Mouse (Mus musculus) urinary bladder, adult 2 months (tissue): ENCODE results near the gene Prr36. TPM values are rescaled to one million over a fixed set of nuclear protein-coding genes. Genes with fewer than 3 reads are reported as not detected.

Experiments
- DNase-seq: peaks from one replicate; pipeline ENCODE4 v3.0.0; 2022; ENCODE audit warnings: low spot score
- polyA plus RNA-seq: library from polyadenylated mRNA; depleted of rRNA; stranded (reverse); fragments of >200 nt; gene quantifications from 2 replicates; pipeline ENCODE4 v1.2.3, GENCODE M21; 2012

Gene Prr36
- polyA plus RNA-seq, 1 experiment, result 0.72 TPM

- no peak for DNase-seq
Observed at GRCm38 (mm10) chr8:4239193-4239890, 22.1 kb upstream of the Prr36 start.

GRCm38 (mm10) chr8:4238434-4239192 is 21.4 kb upstream of the Prr36 start, which contains the start of the genes Map2k7 and Gm49320:
Map2k7 (plus strand) TSS chr8:4238740.
Gm49320 (plus strand) TSS chr8:4238865.
- DNase-seq, result peak; percentile 100

- no peak for DNase-seq
Observed at GRCm38 (mm10) chr8:4237814-4238433, 20.7 kb upstream of the Prr36 start.

- no peak for DNase-seq
Observed at GRCm38 (mm10) chr8:4230612-4231351, 13.5 kb upstream of the Prr36 start.

- no peak for DNase-seq
Observed at GRCm38 (mm10) chr8:4229784-4230183, 12.5 kb upstream of the Prr36 start.

GRCm38 (mm10) chr8:4227919-4228318 is 10.7 kb upstream of the Prr36 start:
- DNase-seq, result no peak

GRCm38 (mm10) chr8:4226739-4227347 is 9.6 kb upstream of the Prr36 start, which contains the start of gene Lrrc8e:
Lrrc8e (plus strand) TSS chr8:4226827.
- DNase-seq, result no peak

GRCm38 (mm10) chr8:4226323-4226722 is 9.1 kb upstream of the Prr36 start:
- DNase-seq, result no peak

GRCm38 (mm10) chr8:4222059-4222458 is 4.8 kb upstream of the Prr36 start:
- no peak for DNase-seq

- DNase-seq, result no peak
Observed at GRCm38 (mm10) chr8:4219617-4220016, 2.4 kb upstream of the Prr36 start.

- DNase-seq, result no peak
Observed at GRCm38 (mm10) chr8:4216296-4216695, 963 bp downstream of the Prr36 start.

- no peak for DNase-seq
Observed at GRCm38 (mm10) chr8:4214006-4214980, 3.0 kb downstream of the Prr36 start.

GRCm38 (mm10) chr8:4213210-4214005 is 3.9 kb downstream of the Prr36 start:
- no peak for DNase-seq

- no peak for DNase-seq
Observed at GRCm38 (mm10) chr8:4212809-4213209, 4.5 kb downstream of the Prr36 start.

GRCm38 (mm10) chr8:4211097-4211496 is 6.2 kb downstream of the Prr36 start:
- DNase-seq, result no peak

- no peak for DNase-seq
Observed at GRCm38 (mm10) chr8:4207016-4207350, 10.3 kb downstream of the Prr36 start.

GRCm38 (mm10) chr8:4206182-4207015 is 10.9 kb downstream of the Prr36 start:
- no peak for DNase-seq

GRCm38 (mm10) chr8:4205246-4206123 is 11.8 kb downstream of the Prr36 start:
- DNase-seq, result no peak
